Mouse (Mus musculus) cortical plate, adult 2 months (tissue): ENCODE data around the gene 4931400O07Rik. TPM values are rescaled to one million over a fixed set of nuclear protein-coding genes. Genes with fewer than 3 reads are reported as not detected.

Experiments
- H3K27ac ChIP-seq: fragments of 200-500 bp; 2 replicates; pipeline ENCODE4 v1.5.1; 2012; ENCODE audit warnings: low read length, control low read depth, inconsistent platforms; ENCODE audit not compliant: insufficient read depth
- H3K4me1 ChIP-seq: fragments of 200-500 bp; 2 replicates; pipeline ENCODE4 v1.6.1; 2011; ENCODE audit warnings: low read length; ENCODE audit not compliant: control insufficient read depth, insufficient read depth
- H3K4me3 ChIP-seq: fragments of 200-500 bp; 2 replicates; pipeline ENCODE4 v1.5.1; 2011; ENCODE audit warnings: mild to moderate bottlenecking, low read length, control low read depth; ENCODE audit not compliant: insufficient read depth
- CTCF ChIP-seq: fragments of 200-500 bp; IDR thresholded peaks from 2 replicates; pipeline ENCODE4 v1.5.1; 2011; ENCODE audit warnings: mild to moderate bottlenecking, control low read depth, low read length; ENCODE audit not compliant: insufficient read depth; ENCODE audit errors: extremely low read depth
- POLR2A ChIP-seq: fragments of 200-500 bp; IDR thresholded peaks from 2 replicates; pipeline ENCODE4 v1.6.1; 2011; ENCODE audit warnings: mild to moderate bottlenecking, low read length, control low read depth; ENCODE audit not compliant: insufficient read depth; ENCODE audit errors: extremely low read depth
- polyA plus RNA-seq: library from polyadenylated mRNA; depleted of rRNA; stranded (reverse); fragments of >200 nt; gene quantifications from 2 replicates; pipeline ENCODE4 v1.2.3, GENCODE M21; 2012; rRNA removed

Gene 4931400O07Rik
- not detected in 2 replicates for polyA plus RNA-seq

GRCm38 (mm10) chrX:62467691-62468090 lies at the start of gene 4931400O07Rik:
Gene 4931400O07Rik, plus strand, starts transcription at chrX:62467991.
- Histone ChIP-seq H3K4me3 (no peak within 1 kb of the TSS), H3K4me1 (no peaks in the 10 kb centered on the region), H3K27ac (no peak within 1 kb of the TSS)
- TF ChIP-seq CTCF (no peak), POLR2A (no peak)

Other genes starting within 250 kb of the 4931400O07Rik start
- gene 4933402E13Rik, start 184.5 kb upstream of the 4931400O07Rik start, polyA plus RNA-seq: not detected in 2 replicates